27 mouse cellular contexts compared by ENCODE assay signal in genomic region chr12:95988669-95989288, GRCm38 (mm10).
"Had no signal": no experiment of that assay in that cellular context is flagged by ENCODE, and none has a peak within 500 bp of the region (broad histone marks: within the 10 kb centered on the region; RNA-seq: fewer than 3 reads in every experiment).

No protein-coding gene starts in this region.

- H3K4me2 ChIP-seq: heart, embryonic 12.5 days; hindbrain, embryonic 12.5 days; hindbrain, embryonic 14.5 days; intestine, embryonic 15.5 days; liver, embryonic 11.5 days; liver, embryonic 13.5 days; liver, embryonic 15.5 days had no signal

- H3K9me3 ChIP-seq: heart, embryonic 10.5 days; heart, embryonic 12.5 days; hindbrain, embryonic 10.5 days; hindbrain, embryonic 12.5 days; intestine, embryonic 15.5 days; liver, embryonic 13.5 days; liver, embryonic 15.5 days had no signal

- H3K36me3 ChIP-seq: heart, embryonic 10.5 days; heart, embryonic 12.5 days; hindbrain, embryonic 10.5 days; hindbrain, embryonic 12.5 days; intestine, embryonic 15.5 days; liver, embryonic 13.5 days; liver, embryonic 15.5 days had no signal

- H3K4me3 ChIP-seq: gastrocnemius, adult 2 months; heart, embryonic 10.5 days; heart, embryonic 12.5 days; hindbrain, embryonic 10.5 days; hindbrain, embryonic 12.5 days; intestine, embryonic 15.5 days; layer of hippocampus, adult 2 months; liver, embryonic 13.5 days; liver, embryonic 15.5 days had no signal

- H3K4me1 ChIP-seq: heart, embryonic 10.5 days; heart, embryonic 12.5 days; hindbrain, embryonic 10.5 days; hindbrain, embryonic 12.5 days; intestine, embryonic 15.5 days; liver, embryonic 13.5 days; liver, embryonic 15.5 days had no signal

- H3K9ac ChIP-seq: heart, embryonic 12.5 days; hindbrain, embryonic 12.5 days; hindbrain, embryonic 14.5 days; intestine, embryonic 15.5 days; liver, embryonic 13.5 days; liver, embryonic 15.5 days had no signal

- H3K27ac ChIP-seq: gastrocnemius, adult 2 months; heart, embryonic 10.5 days; hindbrain, embryonic 10.5 days; hindbrain, embryonic 12.5 days; hindbrain, embryonic 14.5 days; intestine, embryonic 15.5 days; layer of hippocampus, adult 2 months; liver, embryonic 13.5 days; liver, embryonic 15.5 days had no signal

- ATAC-seq: hindbrain, embryonic 16.5 days; inflammation-experienced regulatory T-cells, adult 6 months; intestine, embryonic 15.5 days; intestine, postnatal 0 days had no signal

- DNase-seq: gastrocnemius, adult 2 months; gastrocnemius, postnatal 10 days; gastrocnemius, postnatal 25 days; heart, adult 18-20 months; heart, postnatal 10 days; heart, postnatal 4 days; kidney, adult 18-20 months; kidney, adult 8-10 months; kidney, postnatal 10 days; kidney, postnatal 25 days; kidney, postnatal 4 days; layer of hippocampus, postnatal 36 days; left cerebral cortex, postnatal 4 days; liver; liver, embryonic 13.5 days had no signal

- H3K27me3 ChIP-seq: heart, embryonic 12.5 days; hindbrain, embryonic 12.5 days; intestine, embryonic 15.5 days; liver, embryonic 13.5 days; liver, embryonic 15.5 days had no signal
